Mouse (Mus musculus) neural tube, embryonic 11.5 days (tissue): ENCODE results near the gene Gm2a. TPM values are rescaled to one million over a fixed set of nuclear protein-coding genes. Genes with fewer than 3 reads are reported as not detected.

ENCODE experiments used
- ATAC-seq: fragments of 200-750 bp; cut with Nextera tagmentation; 2 replicates; pipeline ENCODE4 v1.8.0; 2017; ENCODE audit warnings: moderate number of reproducible peaks, mild to moderate bottlenecking, moderate TSS enrichment, moderate library complexity; ENCODE audit not compliant: insufficient read depth, low FRiP score, low TSS enrichment
- DNase-seq: peaks from one replicate; pipeline ENCODE4 v3.0.0-alpha.2; 2015; ENCODE audit warnings: low spot score
- H3K27ac ChIP-seq: fragments of 300-500 bp; sonication (generic); 2 replicates; pipeline ENCODE4 v1.5.1; 2014; ENCODE audit warnings: low read depth, mild to moderate bottlenecking, low read length
- H3K27me3 ChIP-seq: fragments of 300-500 bp; sonication (generic); 2 replicates; pipeline ENCODE4 v1.6.1; 2014; ENCODE audit warnings: mild to moderate bottlenecking, low read length, mixed read lengths; ENCODE audit not compliant: control insufficient read depth, insufficient read depth
- H3K36me3 ChIP-seq: fragments of 300-500 bp; sonication (generic); 2 replicates; pipeline ENCODE4 v1.6.1; 2014; ENCODE audit warnings: mild to moderate bottlenecking, low read length, moderate library complexity, mixed read lengths; ENCODE audit not compliant: control insufficient read depth, insufficient read depth
- H3K4me1 ChIP-seq: fragments of 300-500 bp; sonication (generic); 2 replicates; pipeline ENCODE4 v1.6.1; 2014; ENCODE audit warnings: low read length, mixed read lengths; ENCODE audit not compliant: control insufficient read depth, insufficient read depth
- H3K4me2 ChIP-seq: fragments of 300-500 bp; sonication (generic); 2 replicates; pipeline ENCODE4 v1.6.1; 2014; ENCODE audit warnings: low read depth, mild to moderate bottlenecking, moderate library complexity
- H3K4me3 ChIP-seq: fragments of 300-500 bp; sonication (generic); 2 replicates; pipeline ENCODE4 v1.5.1; 2014; ENCODE audit warnings: low read depth, low read length
- H3K9ac ChIP-seq: fragments of 300-500 bp; sonication (generic); 2 replicates; pipeline ENCODE4 v1.6.1; 2014; ENCODE audit warnings: mild to moderate bottlenecking, low read length
- H3K9me3 ChIP-seq: fragments of 300-500 bp; sonication (generic); 2 replicates; pipeline ENCODE4 v1.6.1; 2016; ENCODE audit warnings: low read length; ENCODE audit not compliant: control insufficient read depth
- WGBS: fragments of 180-500 bp; shearing (Covaris S2); extraction: QIAGEN DNeasy Blood & Tissue Kit; methylation state at CpG from one replicate; pipeline ENCODE4 v1.1.7; 2014; 5-methylcytosine and 5-hydroxymethylcytosine counted together
- polyA plus RNA-seq: library from polyadenylated mRNA; unstranded; fragments of >200 nt; fragmentation: Nextera tagmentation; extraction: Ambion mirVana; gene quantifications from 2 replicates; pipeline ENCODE4 v1.2.1, GENCODE M21; 2014

Gene Gm2a
- polyA plus RNA-seq = 13.6 and 13.8 TPM in 2 replicates

DNA sequence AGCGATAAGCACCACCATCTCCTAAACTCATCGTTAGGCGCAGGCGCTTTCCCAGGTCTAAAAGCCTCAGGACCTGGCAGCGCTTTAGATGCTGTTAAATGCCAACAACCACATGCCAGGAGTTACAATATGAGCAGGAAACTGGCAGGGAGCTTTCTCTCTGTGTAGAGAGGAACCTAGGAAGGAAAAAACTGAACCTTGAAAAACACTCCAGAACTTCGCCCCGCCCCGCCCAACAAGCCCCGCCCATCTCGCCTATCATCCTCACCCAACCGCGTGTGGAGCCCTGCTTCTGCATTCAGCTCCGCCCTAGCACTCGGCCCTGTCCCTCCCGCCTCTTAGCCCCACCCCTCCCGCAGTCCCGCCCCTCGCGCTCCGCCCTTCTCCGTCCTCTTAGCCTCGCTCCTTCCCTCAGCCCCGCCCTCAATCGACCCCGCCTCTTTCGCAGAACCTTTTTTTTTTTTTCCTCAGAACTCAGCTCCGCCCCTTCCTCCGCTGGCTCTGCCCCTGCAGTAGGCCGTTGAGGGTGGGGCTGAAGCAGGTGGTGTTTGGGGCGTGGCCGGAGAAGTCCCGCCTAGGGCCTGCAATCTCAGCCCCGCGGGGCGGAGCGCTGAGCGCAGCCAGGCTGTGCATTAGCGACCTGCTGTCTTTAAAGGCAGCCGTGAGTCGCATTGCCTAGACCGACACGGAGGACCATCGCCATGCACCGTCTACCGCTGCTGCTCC, at the start of gene Gm2a:
Gene Gm2a, plus strand, starts transcription at position 653 of the 726 bp plus-strand sequence.
- Histone ChIP-seq H3K27ac (no peak within 1 kb of the TSS), H3K4me2 (peak within 1 kb of the TSS; percentile 74), H3K27me3 (no peaks in the 10 kb centered on the region), H3K4me3 (peak within 1 kb of the TSS; percentile 46), H3K9ac (peak within 1 kb of the TSS; percentile 61), H3K36me3 (no peaks in the 10 kb centered on the region), H3K9me3 (no peaks in the 10 kb centered on the region), H3K4me1 (0 out of 2 replicates have a peak, but pooled peaks cover 4% of the 10 kb centered on the region)
- peak; percentile 96 for ATAC-seq
- peak; percentile 95 for DNase-seq
- WGBS = 3% methylated on average over 39 of the region's 45 CpGs

- H3K4me1 ChIP-seq = no peaks in the 10 kb centered on the region
- 82% methylated on average over 7 of the region's 7 CpGs for WGBS
- ATAC-seq = no peak
Observed at GRCm38 (mm10) chr11:55050837-55051510, 46.9 kb upstream of the Gm2a start.

DNA sequence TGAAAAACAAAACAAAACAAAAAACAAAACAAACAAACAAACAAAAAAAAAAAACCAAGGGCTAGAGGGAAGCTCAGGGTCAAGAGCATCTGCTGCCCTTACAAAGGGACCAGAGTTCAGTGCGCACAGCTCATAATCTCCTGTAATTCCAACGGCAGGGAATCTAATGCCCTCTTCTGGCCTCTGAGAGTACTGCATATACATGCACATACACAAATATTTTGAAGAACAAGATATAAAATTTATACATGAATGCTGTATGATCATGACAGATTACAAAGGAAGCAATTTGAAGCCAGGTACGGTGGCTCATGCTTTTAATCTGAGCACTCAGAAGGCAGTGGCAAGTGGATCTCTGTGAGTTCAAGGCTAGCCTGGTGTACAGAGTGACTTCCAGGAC, 40.4 kb upstream of the Gm2a start:
- Histone ChIP-seq H3K4me2 (no peak overlapping the region), H3K4me3 (no peak overlapping the region), H3K27me3 (no peaks in the 10 kb centered on the region), H3K4me1 (no peaks in the 10 kb centered on the region), H3K27ac (no peak overlapping the region), H3K36me3 (no peaks in the 10 kb centered on the region), H3K9ac (no peak overlapping the region), H3K9me3 (no peaks in the 10 kb centered on the region)
- 83% methylated on average over 3 of the region's 3 CpGs for WGBS
- ATAC-seq (no peak), DNase-seq (no peak)

More at GRCm38 (mm10) chr11:55050837-55051510, 46.9 kb upstream of the Gm2a start:
- H3K4me3 ChIP-seq = no peak overlapping the region
- H3K9ac ChIP-seq = no peak overlapping the region
- DNase-seq = no peak
- H3K4me2 ChIP-seq = no peak overlapping the region
- H3K9me3 ChIP-seq = no peaks in the 10 kb centered on the region
- H3K27me3 ChIP-seq = no peaks in the 10 kb centered on the region
- H3K36me3 ChIP-seq = no peaks in the 10 kb centered on the region
- H3K27ac ChIP-seq = no peak overlapping the region

- Histone ChIP-seq H3K9ac (no peak overlapping the region), H3K36me3 (no peaks in the 10 kb centered on the region), H3K9me3 (no peaks in the 10 kb centered on the region), H3K27me3 (no peaks in the 10 kb centered on the region), H3K4me1 (no peaks in the 10 kb centered on the region), H3K27ac (no peak overlapping the region), H3K4me2 (no peak overlapping the region), H3K4me3 (no peak overlapping the region)
- no peak for ATAC-seq
- DNase-seq = no peak
- WGBS = 93% methylated on average over 5 of the region's 5 CpGs
Observed at GRCm38 (mm10) chr11:55060802-55061201, 37.1 kb upstream of the Gm2a start.

GRCm38 (mm10) chr11:55062856-55063255, 35.1 kb upstream of the Gm2a start:
- no peaks in the 10 kb centered on the region for H3K4me1 ChIP-seq
- no peaks in the 10 kb centered on the region for H3K36me3 ChIP-seq
- no peaks in the 10 kb centered on the region for H3K27me3 ChIP-seq
- DNase-seq (no peak), ATAC-seq (no peak)
- H3K27ac ChIP-seq = no peak overlapping the region
- no peaks in the 10 kb centered on the region for H3K9me3 ChIP-seq
- no peak overlapping the region for H3K9ac ChIP-seq
- H3K4me3 ChIP-seq = no peak overlapping the region
- 53% methylated on average over 5 of the region's 5 CpGs for WGBS
- H3K4me2 ChIP-seq = no peak overlapping the region

GRCm38 (mm10) chr11:55066921-55067320, 31.0 kb upstream of the Gm2a start:
- ATAC-seq (no peak), DNase-seq (no peak)
- WGBS = 56% methylated on average over 4 of the region's 4 CpGs
- no peak overlapping the region for H3K4me3 ChIP-seq
- no peaks in the 10 kb centered on the region for H3K4me1 ChIP-seq
- H3K9ac ChIP-seq = no peak overlapping the region
- no peak overlapping the region for H3K4me2 ChIP-seq
- H3K9me3 ChIP-seq = no peaks in the 10 kb centered on the region
- no peaks in the 10 kb centered on the region for H3K27me3 ChIP-seq
- no peak overlapping the region for H3K27ac ChIP-seq
- H3K36me3 ChIP-seq = no peaks in the 10 kb centered on the region

DNA sequence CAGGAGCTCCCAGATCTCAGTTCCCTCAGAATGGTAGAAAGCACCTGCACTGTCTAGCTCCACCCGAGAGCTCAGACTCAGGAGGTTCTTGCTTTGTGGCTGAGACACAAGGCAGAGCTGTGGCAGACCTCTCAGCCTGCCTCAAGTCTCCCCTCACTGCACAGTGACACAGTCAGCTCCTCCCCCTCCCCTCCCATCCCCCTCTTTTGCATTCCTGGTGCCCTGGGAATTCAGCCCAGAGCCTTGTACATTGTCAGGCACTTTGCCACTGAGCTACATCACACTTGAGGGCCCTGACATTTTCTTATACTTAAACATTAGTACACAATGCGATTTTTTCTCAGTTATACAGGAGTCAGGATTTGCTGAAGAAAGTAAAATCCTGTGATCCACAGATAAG, 28.9 kb upstream of the Gm2a start:
- H3K4me3 ChIP-seq = no peak overlapping the region
- 53% methylated on average over 2 of the region's 2 CpGs for WGBS
- H3K27me3 ChIP-seq = no peaks in the 10 kb centered on the region
- no peaks in the 10 kb centered on the region for H3K9me3 ChIP-seq
- H3K4me1 ChIP-seq = no peaks in the 10 kb centered on the region
- no peaks in the 10 kb centered on the region for H3K36me3 ChIP-seq
- DNase-seq (no peak), ATAC-seq (no peak)
- no peak overlapping the region for H3K9ac ChIP-seq
- no peak overlapping the region for H3K27ac ChIP-seq
- no peak overlapping the region for H3K4me2 ChIP-seq

- H3K27ac ChIP-seq = no peak overlapping the region
Observed at GRCm38 (mm10) chr11:55071344-55071743, 26.6 kb upstream of the Gm2a start.

GRCm38 (mm10) chr11:55072467-55072866, 25.4 kb upstream of the Gm2a start:
- Histone ChIP-seq H3K27me3 (no peaks in the 10 kb centered on the region), H3K36me3 (no peaks in the 10 kb centered on the region), H3K9me3 (no peaks in the 10 kb centered on the region), H3K4me1 (peaks cover 4% of the 10 kb centered on the region), H3K4me2 (no peak overlapping the region), H3K9ac (no peak overlapping the region), H3K27ac (no peak overlapping the region), H3K4me3 (no peak overlapping the region)
- 88% methylated on average over 8 of the region's 8 CpGs for WGBS
- no peak for DNase-seq
- no peak for ATAC-seq

More at GRCm38 (mm10) chr11:55071344-55071743, 26.6 kb upstream of the Gm2a start:
- H3K9ac ChIP-seq = no peak overlapping the region
- 88% methylated on average over 5 of the region's 5 CpGs for WGBS
- H3K27me3 ChIP-seq = no peaks in the 10 kb centered on the region
- no peaks in the 10 kb centered on the region for H3K36me3 ChIP-seq
- no peak overlapping the region for H3K4me3 ChIP-seq
- no peaks in the 10 kb centered on the region for H3K4me1 ChIP-seq
- DNase-seq (no peak), ATAC-seq (no peak)
- H3K4me2 ChIP-seq = no peak overlapping the region
- no peaks in the 10 kb centered on the region for H3K9me3 ChIP-seq
